Mouse (Mus musculus) cerebellum, postnatal 4 days (tissue): ENCODE results near the gene B3galt5.
"Not testable (repeated sequence)": the region's sequence is repeated elsewhere in the genome, so short reads cannot be mapped to it uniquely, and the experiment has no call there.

ENCODE experiments used
- DNase-seq, 2 experiments: peaks; one replicate each; pipeline ENCODE4 v3.0.0; 2022; ENCODE audit warnings: low spot score in 2 of 2, mixed read lengths in 1 of 2

The B3galt5 gene

GRCm38 (mm10) chr16:96258429-96258828 lies 22.8 kb downstream of the B3galt5 start:
- no peak for DNase-seq

- DNase-seq, result no peak
Measured at GRCm38 (mm10) chr16:96271736-96272135, 36.1 kb downstream of the B3galt5 start.

- no peak for DNase-seq
Measured at GRCm38 (mm10) chr16:96272929-96273619, 37.5 kb downstream of the B3galt5 start.

- DNase-seq, result no peak
Measured at GRCm38 (mm10) chr16:96276596-96276995, 41.0 kb downstream of the B3galt5 start.

- DNase-seq, result peak in 1 of 2 experiments; percentile 26
Measured at GRCm38 (mm10) chr16:96278491-96279224, 43.1 kb downstream of the B3galt5 start.

- DNase-seq, result peak; percentile 33 to 65
Measured at GRCm38 (mm10) chr16:96280719-96281605, 45.4 kb downstream of the B3galt5 start.

- no peak for DNase-seq
Measured at GRCm38 (mm10) chr16:96282566-96282965, 47.0 kb downstream of the B3galt5 start.

- DNase-seq, result no peak
Measured at GRCm38 (mm10) chr16:96291885-96292284, 56.3 kb downstream of the B3galt5 start.

- DNase-seq, result no peak
Measured at GRCm38 (mm10) chr16:96292530-96293173, 57.1 kb downstream of the B3galt5 start.

GRCm38 (mm10) chr16:96298075-96298474 lies 62.5 kb downstream of the B3galt5 start:
- no peak for DNase-seq

- DNase-seq, result no peak
Measured at GRCm38 (mm10) chr16:96298574-96298973, 63.0 kb downstream of the B3galt5 start.

- no peak for DNase-seq
Measured at GRCm38 (mm10) chr16:96303356-96303755, 67.8 kb downstream of the B3galt5 start.

GRCm38 (mm10) chr16:96304438-96304837 lies 68.8 kb downstream of the B3galt5 start:
- no peak for DNase-seq

- no peak for DNase-seq
Measured at GRCm38 (mm10) chr16:96306905-96307304, 71.3 kb downstream of the B3galt5 start.

GRCm38 (mm10) chr16:96317803-96318202 lies 82.2 kb downstream of the B3galt5 start:
- no peak for DNase-seq

GRCm38 (mm10) chr16:96322739-96323138 lies 87.1 kb downstream of the B3galt5 start:
- no peak for DNase-seq

GRCm38 (mm10) chr16:96323166-96323565 lies 87.6 kb downstream of the B3galt5 start:
- no peak for DNase-seq

- no peak for DNase-seq
Measured at GRCm38 (mm10) chr16:96326110-96326999, 90.8 kb downstream of the B3galt5 start.

GRCm38 (mm10) chr16:96327251-96327650 lies 91.7 kb downstream of the B3galt5 start:
- DNase-seq, result not testable (repeated sequence)

GRCm38 (mm10) chr16:96339570-96339969 lies 104.0 kb downstream of the B3galt5 start:
- DNase-seq, result peak in 1 of 2 experiments; percentile 26

GRCm38 (mm10) chr16:96341269-96341668 lies 105.7 kb downstream of the B3galt5 start:
- DNase-seq, result peak; percentile 42 to 69
